Mouse (Mus musculus): ENCODE measurements around the gene Arfgef2.

DNA sequence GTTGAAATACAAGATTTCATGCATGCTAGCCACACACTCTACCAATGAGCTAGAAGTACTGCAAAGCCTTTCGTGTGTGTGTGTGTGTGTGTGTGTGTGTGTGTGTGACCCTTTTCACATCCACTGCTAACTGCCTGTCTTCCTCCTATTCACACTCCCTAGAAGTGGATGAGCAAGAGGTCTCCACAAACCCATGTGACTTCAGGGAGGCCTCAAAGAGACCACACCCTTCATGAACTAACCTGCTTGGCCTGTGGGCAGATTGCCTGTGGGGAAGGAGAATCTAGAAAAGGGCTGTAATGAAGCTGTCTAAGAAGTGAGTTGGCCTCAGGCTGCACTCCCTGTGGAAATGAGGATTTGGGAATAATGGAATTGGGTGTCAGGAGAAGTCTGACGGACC is 93.8 kb downstream of the Arfgef2 start:
- no peak for TF ChIP-seq CTCF (IDR thresholded peaks at IDR 0.05; ENCODE audit: borderline replicate concordance, insufficient read depth, low read depth, low read length)
- no peak for TF ChIP-seq POLR2A (IDR thresholded peaks at IDR 0.05; ENCODE audit: borderline replicate concordance, insufficient read depth, low read length)
